Mouse (Mus musculus) forebrain, embryonic 15.5 days (tissue): ENCODE data around the gene Polr2g. TPM values are rescaled to one million over a fixed set of nuclear protein-coding genes. Genes with fewer than 3 reads are reported as not detected.

Experiments
- polyA plus RNA-seq: library from polyadenylated mRNA; unstranded; fragments of >200 nt; fragmentation: Nextera tagmentation; extraction: Ambion mirVana; gene quantifications from 2 replicates; pipeline ENCODE4 v1.2.1, GENCODE M21; 2015

Gene Polr2g
- polyA plus RNA-seq, 1 experiment from 2014 or later, result 162 TPM

Other genes starting within 250 kb of the Polr2g start
- gene Slc22a8, start 207.3 kb downstream of the Polr2g start, polyA plus RNA-seq, result 5.5 and 6.1 TPM in 2 replicates
- 6.6 and 7.8 TPM in 2 replicates for gene Slc22a6, start 180.5 kb downstream of the Polr2g start, polyA plus RNA-seq
- gene Chrm1, start 134.8 kb downstream of the Polr2g start, polyA plus RNA-seq, result 5.1 and 5.4 TPM in 2 replicates
- gene Slc3a2, start 75.2 kb downstream of the Polr2g start, polyA plus RNA-seq, result 164 and 171 TPM in 2 replicates
- 96.5 and 97.4 TPM in 2 replicates for gene Wdr74, start 62.8 kb downstream of the Polr2g start, polyA plus RNA-seq
- gene 1700092M07Rik, start 57.9 kb downstream of the Polr2g start, polyA plus RNA-seq, result 1.5 and 2.5 TPM in 2 replicates
- gene Stx5a, start 57.2 kb downstream of the Polr2g start, polyA plus RNA-seq, result 130 and 133 TPM in 2 replicates
- 187 and 192 TPM in 2 replicates for gene Nxf1, start 41.5 kb downstream of the Polr2g start, polyA plus RNA-seq
- gene Tmem223, start 27.6 kb downstream of the Polr2g start, polyA plus RNA-seq, result 249 and 250 TPM in 2 replicates
- gene Tmem179b, start 24.1 kb downstream of the Polr2g start, polyA plus RNA-seq, result 27.4 and 33.9 TPM in 2 replicates
- 32.2 and 34.1 TPM in 2 replicates for gene Taf6l, start 12.2 kb downstream of the Polr2g start, polyA plus RNA-seq
- 8.3 and 9.6 TPM in 2 replicates for gene Zbtb3, start 4.0 kb upstream of the Polr2g start, polyA plus RNA-seq
- gene Ttc9c, start 20.8 kb upstream of the Polr2g start, polyA plus RNA-seq, result 68.4 and 72.7 TPM in 2 replicates
- gene Hnrnpul2, start 21.4 kb upstream of the Polr2g start, polyA plus RNA-seq, result 5.9 and 6.1 TPM in 2 replicates
- gene AC129217.1, start 31.2 kb upstream of the Polr2g start, polyA plus RNA-seq, result not detected in 2 replicates
- gene Bscl2, start 38.9 kb upstream of the Polr2g start, polyA plus RNA-seq, result 80.7 and 85.2 TPM in 2 replicates
- 272 and 281 TPM in 2 replicates for gene Gng3, start 40.6 kb upstream of the Polr2g start, polyA plus RNA-seq
- gene Lrrn4cl, start 52.2 kb upstream of the Polr2g start, polyA plus RNA-seq, result 0.53 and 0.60 TPM in 2 replicates
- gene Ubxn1, start 72.9 kb upstream of the Polr2g start, polyA plus RNA-seq, result 178 and 181 TPM in 2 replicates
- 55.4 and 61.8 TPM in 2 replicates for gene Uqcc3, start 82.3 kb upstream of the Polr2g start, polyA plus RNA-seq
- gene Lbhd1, start 85.2 kb upstream of the Polr2g start, polyA plus RNA-seq, result 59.1 and 74.7 TPM in 2 replicates
- not detected in 2 replicates for gene Gm49403, start 85.4 kb upstream of the Polr2g start, polyA plus RNA-seq
- gene 1810009A15Rik, start 90.3 kb upstream of the Polr2g start, polyA plus RNA-seq, result 53.9 and 55.0 TPM in 2 replicates
- gene Gm49416, start 90.3 kb upstream of the Polr2g start, polyA plus RNA-seq, result 0.25 TPM in 1 of 2 replicates, not detected in the other
- gene Ints5, start 94.4 kb upstream of the Polr2g start, polyA plus RNA-seq, result 42.0 and 43.7 TPM in 2 replicates
- gene Ganab, start 99.5 kb upstream of the Polr2g start, polyA plus RNA-seq, result 88.1 and 89.6 TPM in 2 replicates
- gene B3gat3, start 121.8 kb upstream of the Polr2g start, polyA plus RNA-seq, result 78.9 and 81.0 TPM in 2 replicates
- 0.87 and 1.5 TPM in 2 replicates for gene Rom1, start 130.8 kb upstream of the Polr2g start, polyA plus RNA-seq
- gene Eml3, start 131.0 kb upstream of the Polr2g start, polyA plus RNA-seq, result 10.4 and 11.7 TPM in 2 replicates
- 171 and 175 TPM in 2 replicates for gene Mta2, start 143.3 kb upstream of the Polr2g start, polyA plus RNA-seq
- gene Tut1, start 155.3 kb upstream of the Polr2g start, polyA plus RNA-seq, result 34.1 and 34.7 TPM in 2 replicates
- 336 and 348 TPM in 2 replicates for gene Eef1g, start 168.5 kb upstream of the Polr2g start, polyA plus RNA-seq
- gene Ahnak, start 190.7 kb upstream of the Polr2g start, polyA plus RNA-seq, result 2.6 and 3.7 TPM in 2 replicates